Mouse (Mus musculus): Measurements from ENCODE around the gene P2ry13.

- TF ChIP-seq CTCF (IDR thresholded peaks at IDR 0.05; ENCODE audit: insufficient read depth, low read depth, low read length): no peak
- TF ChIP-seq POLR2A (IDR thresholded peaks at IDR 0.05; ENCODE audit: insufficient read depth, low read depth, low read length): no peak
These were observed 23.3 kb downstream of the P2ry13 start for GRCm38 (mm10) chr3:59187336-59187735.
